Mouse (Mus musculus) MEL (cell line): ENCODE measurements around the gene Gsn. TPM values are rescaled to one million over a fixed set of nuclear protein-coding genes. Genes with fewer than 3 reads are reported as not detected.

Experiments
- DNase-seq: peaks from one replicate; pipeline ENCODE4 v3.0.0; 2011; ENCODE audit warnings: low read depth, low spot score
- H3K27ac ChIP-seq: 2 replicates; pipeline ENCODE4 v1.5.1; 2012; ENCODE audit warnings: low read depth, mild to moderate bottlenecking, control low read depth, low read length, moderate library complexity; ENCODE audit not compliant: control insufficient read depth
- H3K27me3 ChIP-seq, 2 experiments: fragments of 150-350 bp in 1 of 2; sonication (generic) in 1 of 2; 2 replicates each; pipeline ENCODE4 v1.6.1; 2012; ENCODE audit warnings: low read length in 2 of 2, mild to moderate bottlenecking in 2 of 2, improper control_type of control experiment in 1 of 2, moderate library complexity in 1 of 2; ENCODE audit not compliant: insufficient read depth in 2 of 2, control insufficient read depth in 1 of 2
- H3K36me3 ChIP-seq, 2 experiments: 2 replicates each; pipeline ENCODE4 v1.6.1; 2012 to 2014; ENCODE audit warnings: low read length in 2 of 2, improper control_type of control experiment in 1 of 2, inconsistent platforms in 1 of 2, mild to moderate bottlenecking in 1 of 2; ENCODE audit not compliant: insufficient read depth in 2 of 2, control insufficient read depth in 1 of 2
- H3K4me1 ChIP-seq, 2 experiments: fragments of 150-350 bp in 1 of 2; sonication (generic) in 1 of 2; 2 replicates each; pipeline ENCODE4 v1.6.1; 2012; ENCODE audit warnings: low read length in 2 of 2, improper control_type of control experiment in 1 of 2, mild to moderate bottlenecking in 1 of 2; ENCODE audit not compliant: insufficient read depth in 2 of 2, control insufficient read depth in 1 of 2
- H3K4me3 ChIP-seq, 2 experiments: fragments of 150-350 bp in 1 of 2; sonication (generic) in 1 of 2; 2 replicates each; pipeline ENCODE4 v1.5.1; 2012; ENCODE audit warnings: low read depth in 2 of 2, low read length in 2 of 2, mild to moderate bottlenecking in 2 of 2, moderate library complexity in 2 of 2, control low read depth in 1 of 2, improper control_type of control experiment in 1 of 2; ENCODE audit not compliant: control insufficient read depth in 1 of 2, insufficient read depth in 1 of 2
- H3K79me2 ChIP-seq: 2 replicates; pipeline ENCODE4 v1.6.1; 2012; ENCODE audit warnings: mild to moderate bottlenecking, low read length, moderate library complexity; ENCODE audit not compliant: control insufficient read depth, poor library complexity, insufficient read depth
- H3K9ac ChIP-seq: 2 replicates; pipeline ENCODE4 v1.6.1; 2012; ENCODE audit warnings: low read depth, mild to moderate bottlenecking, control low read depth, low read length, moderate library complexity; ENCODE audit not compliant: control insufficient read depth, poor library complexity, severe bottlenecking
- H3K9me3 ChIP-seq: fragments of 150-350 bp; sonication (generic); replicated peaks from 2 replicates; pipeline ENCODE4 v1.6.1; 2012; ENCODE audit warnings: mild to moderate bottlenecking, low read length, improper control_type of control experiment, moderate library complexity; ENCODE audit not compliant: insufficient read depth
- E2F4 ChIP-seq: IDR thresholded peaks from 2 replicates; pipeline ENCODE4 v1.6.1; 2011; ENCODE audit warnings: low read depth, low read length, improper control_type of control experiment, borderline replicate concordance
- ETS1 ChIP-seq: IDR thresholded peaks from 2 replicates; pipeline ENCODE4 v1.6.1; 2012; ENCODE audit warnings: low read depth, mild to moderate bottlenecking, inconsistent platforms, low read length, improper control_type of control experiment, moderate library complexity
- GATA1 ChIP-seq: IDR thresholded peaks from 2 replicates; pipeline ENCODE4 v1.6.1; 2011; ENCODE audit warnings: low read depth, low read length, improper control_type of control experiment
- HCFC1 ChIP-seq: IDR thresholded peaks from 2 replicates; pipeline ENCODE4 v1.6.1; 2012; ENCODE audit warnings: low read depth, mild to moderate bottlenecking, inconsistent platforms, low read length, improper control_type of control experiment, moderate library complexity
- JUND ChIP-seq: IDR thresholded peaks from 2 replicates; pipeline ENCODE4 v1.6.1; 2011; ENCODE audit warnings: low read depth, mild to moderate bottlenecking, improper control_type of control experiment, low read length
- MAFK ChIP-seq: IDR thresholded peaks from 2 replicates; pipeline ENCODE4 v1.6.1; 2011; ENCODE audit warnings: low read depth, mild to moderate bottlenecking, low read length, improper control_type of control experiment, borderline replicate concordance
- MAX ChIP-seq: IDR thresholded peaks from 2 replicates; pipeline ENCODE4 v1.6.1; 2011; ENCODE audit warnings: low read length, improper control_type of control experiment
- MEF2A ChIP-seq: IDR thresholded peaks from 2 replicates; pipeline ENCODE4 v1.6.1; 2014; ENCODE audit warnings: low read depth, mild to moderate bottlenecking, inconsistent platforms, low read length, improper control_type of control experiment; ENCODE audit not compliant: poor library complexity, insufficient replicate concordance, severe bottlenecking; ENCODE audit errors: extremely low read depth
- MXI1 ChIP-seq: IDR thresholded peaks from 2 replicates; pipeline ENCODE4 v1.6.1; 2011; ENCODE audit warnings: mild to moderate bottlenecking, low read depth, low read length, improper control_type of control experiment
- NELFE ChIP-seq: IDR thresholded peaks from 2 replicates; pipeline ENCODE4 v1.6.1; 2011; ENCODE audit warnings: low read depth, low read length, improper control_type of control experiment
- POLR2A ChIP-seq, 2 experiments: IDR thresholded peaks; 2 replicates each; pipeline ENCODE4 v1.6.1; 2011 to 2012; ENCODE audit warnings: low read length in 2 of 2, mild to moderate bottlenecking in 2 of 2, control low read depth in 1 of 2, improper control_type of control experiment in 1 of 2, low read depth in 1 of 2, moderate library complexity in 1 of 2; ENCODE audit not compliant: control insufficient read depth in 1 of 2, insufficient read depth in 1 of 2, poor library complexity in 1 of 2
- POLR2AphosphoS2 ChIP-seq: IDR thresholded peaks from 2 replicates; pipeline ENCODE4 v1.6.1; 2011; ENCODE audit warnings: low read length, improper control_type of control experiment
- SIN3A ChIP-seq: IDR thresholded peaks from 2 replicates; pipeline ENCODE4 v1.6.1; 2012; ENCODE audit warnings: low read length, improper control_type of control experiment, inconsistent platforms
- TAL1 ChIP-seq: IDR thresholded peaks from 2 replicates; pipeline ENCODE4 v1.6.1; 2012; ENCODE audit warnings: mild to moderate bottlenecking, inconsistent platforms, low read length, moderate library complexity, mixed read lengths
- USF1 ChIP-seq: IDR thresholded peaks from 2 replicates; pipeline ENCODE4 v1.6.1; 2014; ENCODE audit warnings: low read depth, mild to moderate bottlenecking, inconsistent platforms, low read length, improper control_type of control experiment, moderate library complexity
- ZC3H11A ChIP-seq: IDR thresholded peaks from 2 replicates; pipeline ENCODE4 v1.6.1; 2012; ENCODE audit warnings: low read depth, mild to moderate bottlenecking, inconsistent platforms, low read length, improper control_type of control experiment
- ZNF384 ChIP-seq: IDR thresholded peaks from 2 replicates; pipeline ENCODE4 v1.6.1; 2012; ENCODE audit warnings: low read depth, mild to moderate bottlenecking, inconsistent platforms, low read length, improper control_type of control experiment
- polyA plus RNA-seq, 2 experiments: library from polyadenylated mRNA; stranded (reverse) in 1 of 2; unstranded in 1 of 2; fragments of >175 nt in 1 of 2; fragments of >200 nt in 1 of 2; gene quantifications; 2 replicates each; pipeline versions ENCODE4 v1.2.1 to v1.2.4; 2012; ENCODE audit warnings: low replicate concordance in 2 of 2, low read depth in 1 of 2; ENCODE audit not compliant: insufficient read length in 2 of 2, insufficient read depth in 1 of 2, missing spikeins in 1 of 2
- total RNA-seq: library from RNA; depleted of rRNA; stranded (reverse); fragments of 300-350 nt; gene quantifications from 2 replicates; pipeline ENCODE4 v1.2.3, GENCODE M21; 2012

Gene Gsn
- total and polyA plus RNA-seq, 3 experiments = 8.0 to 8.2 TPM; not detected in 1

GRCm38 (mm10) chr2:35338036-35338435 is 81.9 kb downstream of the Gsn start:
- no peak for TF ChIP-seq GATA1
- TF ChIP-seq ZC3H11A = no peak
- TF ChIP-seq MXI1 = no peak
- TF ChIP-seq USF1 = no peak
- TF ChIP-seq HCFC1 = no peak
- TF ChIP-seq MAX = no peak
- no peak for TF ChIP-seq MEF2A
- TF ChIP-seq SIN3A = no peak
- TF ChIP-seq ZNF384 = no peak
- TF ChIP-seq, all 39 proteins: peak for 0
- H3K9ac ChIP-seq = no peak overlapping the region
- peaks cover 6 to 9% of the 10 kb centered on the region in 2 experiments for H3K4me1 ChIP-seq
- peaks cover 4% of the 10 kb centered on the region for H3K79me2 ChIP-seq
- H3K36me3 ChIP-seq = peaks cover 0 to 19% of the 10 kb centered on the region in 2 experiments; a peak in 2 of 4 replicates
- no peak overlapping the region for H3K27ac ChIP-seq
- no peaks in the 10 kb centered on the region for H3K27me3 ChIP-seq
- H3K9me3 ChIP-seq = no peaks in the 10 kb centered on the region
- no peak overlapping the region for H3K4me3 ChIP-seq
- no peak for DNase-seq

- Histone ChIP-seq H3K9ac (no peak overlapping the region), H3K9me3 (no peaks in the 10 kb centered on the region), H3K27me3 (no peaks in the 10 kb centered on the region), H3K4me1 (peaks cover 5 to 8% of the 10 kb centered on the region in 2 experiments; a peak in 3 of 4 replicates), H3K36me3 (peaks cover 0 to 17% of the 10 kb centered on the region in 2 experiments; a peak in 2 of 4 replicates), H3K4me3 (no peak overlapping the region), H3K27ac (no peak overlapping the region), H3K79me2 (peaks cover 2% of the 10 kb centered on the region)
- no peak for DNase-seq
- TF ChIP-seq NELFE (no peak), POLR2A (IDR thresholded peaks at IDR 0.05; ENCODE audit: control insufficient read depth in 1 of 2, insufficient read depth in 1 of 2, low read depth in 1 of 2, low read length in 2 of 2, poor library complexity in 1 of 2) (no peak), JUND (no peak), POLR2AphosphoS2 (no peak), TAL1 (no peak), ETS1 (no peak), E2F4 (no peak), ZNF384 (no peak), MAFK (no peak)
These were observed 82.5 kb downstream of the Gsn start for GRCm38 (mm10) chr2:35338707-35339106.
